In genomic region chr12:76694801-76695505, GRCm38 (mm10) we compare ENCODE assay signal across 7 mouse cellular contexts. TPM values are rescaled to one million over a fixed set of nuclear protein-coding genes. Genes with fewer than 3 reads are reported as not detected.
DNase-seq lines count a peak whose midpoint lies in the region; ATAC-seq and TF ChIP-seq lines count a peak whose summit lies in the region.

No protein-coding gene starts in this region.

- peak overlapping the region; percentile 99 for H3K27ac ChIP-seq in ES-E14 (ENCODE audit: insufficient read depth, low read depth, low read length, poor library complexity, severe bottlenecking)
- peak overlapping the region; percentile 86 for H3K27ac ChIP-seq in layer of hippocampus, adult 2 months

- TF ChIP-seq CTCF in layer of hippocampus, adult 2 months (conservative IDR thresholded peaks at IDR 0.05) = no peak

- DNase-seq in CD4-positive, CD25-positive, alpha-beta regulatory T cell, adult 2 months (ENCODE audit: low read depth, low spot score) = peak; percentile 61
- peak; percentile 53 for DNase-seq in ES-E14 (ENCODE audit: low read depth, low spot score)
- peak; percentile 30 for DNase-seq in embryo, embryonic 10.5 days (ENCODE audit: low spot score)
- DNase-seq in layer of hippocampus, adult 2 months (ENCODE audit: low spot score in 2 of 2) = peak; percentile 49 to 63
- DNase-seq in lung, postnatal 36 days = peak; percentile 31
- peak; percentile 22 for DNase-seq in right cerebral cortex, postnatal 4 days

- peaks cover 4 to 36% of the 10 kb centered on the region in 2 experiments; a peak in 3 of 4 replicates for H3K4me1 ChIP-seq in ES-E14 (ENCODE audit: control insufficient read depth in 2 of 2, insufficient read depth in 2 of 2, low read length in 2 of 2, poor library complexity in 1 of 2)

- no peaks in the 10 kb centered on the region for H3K36me3 ChIP-seq in ES-E14 (ENCODE audit: control insufficient read depth, insufficient read depth, low read length, poor library complexity, severe bottlenecking)

- peak overlapping the region; percentile 61 to 64 for H3K4me3 ChIP-seq in ES-E14 (ENCODE audit: insufficient read depth in 1 of 2, low read depth in 1 of 2, low read length in 2 of 2, poor library complexity in 1 of 2, severe bottlenecking in 1 of 2)
- H3K4me3 ChIP-seq in layer of hippocampus, adult 2 months = peak overlapping the region; percentile 39

- peak overlapping the region; percentile 59 for H3K9ac ChIP-seq in ES-E14 (ENCODE audit: insufficient read depth, low read depth, low read length, poor library complexity, severe bottlenecking)

- no peaks in the 10 kb centered on the region for H3K9me3 ChIP-seq in ES-E14 (ENCODE audit: control insufficient read depth, insufficient read depth, low read depth, low read length)

- peak; percentile 25 to 49; a peak in 3 of 4 replicates for ATAC-seq in hematopoietic stem cell, adult 5-6 weeks (replicated peaks in 1 of 2; ENCODE audit: insufficient read depth in 1 of 2, low FRiP score in 2 of 2, low TSS enrichment in 1 of 2, low read depth in 1 of 2, poor library complexity in 2 of 2, severe bottlenecking in 2 of 2)

- in situ Hi-C loops in ES-E14 (cut with MboI; ENCODE audit: low sequenced_read_pairs in 2 of 2, unreplicated experiment in 2 of 2) = no loop called here

TF ChIP-seq in ES-E14, 5 proteins besides CTCF, POLR2A, EP300 and RAD21:
- TF ChIP-seq ZC3H11A (IDR thresholded peaks at IDR 0.05; ENCODE audit: borderline replicate concordance, low read depth, low read length) = no peak
- TF ChIP-seq MAFK (IDR thresholded peaks at IDR 0.05; ENCODE audit: insufficient read depth, low read depth, low read length) = no peak
- no peak for TF ChIP-seq HCFC1 (IDR thresholded peaks at IDR 0.05; ENCODE audit: borderline replicate concordance, insufficient read depth, low read length)
- no peak for TF ChIP-seq CHD2 (IDR thresholded peaks at IDR 0.05; ENCODE audit: low read depth, low read length)
- TF ChIP-seq ZNF384 (IDR thresholded peaks at IDR 0.05; ENCODE audit: low read depth, low read length) = no peak
TF ChIP-seq in ES-E14: peak in this region for 0.

RNA-seq across cellular contexts. Expression of gene Sptb, which starts 15.4 kb away (rescaled TPM):
- total RNA-seq in ES-E14 (2012; rRNA removed) = 3.6 and 4.2 TPM in 2 replicates
- total RNA-seq in hematopoietic stem cell, adult 5-6 weeks (2017) = 1.0 and 7.2 TPM in 2 replicates
- 100 to 1,000 TPM; 134 TPM for total RNA-seq in layer of hippocampus, adult 2 months (2021)

Comparison
In these comparisons a context has a peak if more than half of its experiments do, and no peak if none do; other contexts are left out.
1. Peak in every context shown above with its lines: DNase-seq, ATAC-seq, H3K4me3 ChIP-seq and H3K27ac ChIP-seq.
2. RNA of gene Sptb, which starts 15.4 kb away (total RNA-seq): 134 TPM in layer of hippocampus, adult 2 months; 1.0 to 7.2 TPM in hematopoietic stem cell, adult 5-6 weeks and 3.6 to 4.2 TPM in ES-E14; every median in the first group is over 10 times any median in the second.